1 mouse cellular context compared by ENCODE assay signal in genomic region chr11:67080168-67080567, GRCm38 (mm10).
A peak's percentile ranks its signal among the peaks of the same experiment; 100 is the strongest.
TF ChIP-seq lines count a peak whose summit lies in the region.

No protein-coding gene starts in this region.

TF ChIP-seq in MEL, 35 proteins besides CTCF, POLR2A, EP300 and RAD21:
- TF ChIP-seq CHD2 (IDR thresholded peaks at IDR 0.05; ENCODE audit: low read length), result no peak
- TF ChIP-seq ZC3H11A (IDR thresholded peaks at IDR 0.05; ENCODE audit: low read depth, low read length), result no peak
- no peak for TF ChIP-seq ELF1 (IDR thresholded peaks at IDR 0.05; ENCODE audit: low read depth, low read length)
- TF ChIP-seq MAFK (IDR thresholded peaks at IDR 0.05; ENCODE audit: borderline replicate concordance, low read depth, low read length), result no peak
- no peak for TF ChIP-seq KAT2A (conservative IDR thresholded peaks at IDR 0.05; ENCODE audit: low read depth, low read length)
- TF ChIP-seq HCFC1 (IDR thresholded peaks at IDR 0.05; ENCODE audit: low read depth, low read length), result peak; percentile 33; the same call in 1 of the 2 replicates
- TF ChIP-seq POLR2AphosphoS2 (IDR thresholded peaks at IDR 0.05; ENCODE audit: low read length), result no peak
- TF ChIP-seq SMC3 (IDR thresholded peaks at IDR 0.05; ENCODE audit: low read depth, low read length), result peak; percentile 59
